Mouse (Mus musculus) forebrain, embryonic 12.5 days (tissue): ENCODE results near the gene Anapc5. TPM values are rescaled to one million over a fixed set of nuclear protein-coding genes. Genes with fewer than 3 reads are reported as not detected.

Source experiments
- ATAC-seq: fragments of 200-750 bp; cut with Nextera tagmentation; 2 replicates; pipeline ENCODE4 v1.8.0; 2017; ENCODE audit warnings: moderate TSS enrichment; ENCODE audit not compliant: low FRiP score
- H3K27ac ChIP-seq: fragments of 300-500 bp; sonication (generic); 2 replicates; pipeline ENCODE4 v1.5.1; 2016; ENCODE audit warnings: mild to moderate bottlenecking
- H3K27me3 ChIP-seq: fragments of 300-500 bp; sonication (generic); 2 replicates; pipeline ENCODE4 v1.6.1; 2016; ENCODE audit warnings: mild to moderate bottlenecking
- H3K36me3 ChIP-seq: fragments of 300-500 bp; sonication (generic); replicated peaks from 2 replicates; pipeline ENCODE4 v1.6.1; 2016; ENCODE audit warnings: mild to moderate bottlenecking
- H3K4me1 ChIP-seq: fragments of 300-500 bp; sonication (generic); 2 replicates; pipeline ENCODE4 v1.6.1; 2016
- H3K4me2 ChIP-seq: fragments of 300-500 bp; sonication (generic); 2 replicates; pipeline ENCODE4 v1.6.1; 2016; ENCODE audit warnings: mild to moderate bottlenecking, moderate library complexity
- H3K4me3 ChIP-seq: fragments of 300-500 bp; sonication (generic); replicated peaks from 2 replicates; pipeline ENCODE4 v1.5.1; 2016; ENCODE audit warnings: mild to moderate bottlenecking
- H3K9ac ChIP-seq: fragments of 300-500 bp; sonication (generic); 2 replicates; pipeline ENCODE4 v1.6.1; 2016; ENCODE audit warnings: mild to moderate bottlenecking
- H3K9me3 ChIP-seq: fragments of 300-500 bp; sonication (generic); 2 replicates; pipeline ENCODE4 v1.6.1; 2016
- WGBS: fragments of 180-500 bp; shearing (Covaris S2); methylation state at CpG from one replicate; pipeline ENCODE4 v1.1.7; 2016; 5-methylcytosine and 5-hydroxymethylcytosine counted together
- polyA plus RNA-seq: library from polyadenylated mRNA; unstranded; fragments of >200 nt; fragmentation: Nextera tagmentation; extraction: Ambion mirVana; gene quantifications from 2 replicates; pipeline ENCODE4 v1.2.1, GENCODE M21; 2016

Gene Anapc5
- 563 and 568 TPM in 2 replicates for polyA plus RNA-seq

GRCm38 (mm10) chr5:122820777-122821523, at the start of gene Anapc5:
Gene Anapc5, minus strand, starts transcription at chr5:122821339.
- Histone ChIP-seq H3K27ac (peak within 1 kb of the TSS; percentile 98), H3K27me3 (no peaks in the 10 kb centered on the region), H3K9me3 (no peaks in the 10 kb centered on the region), H3K4me3 (peak within 1 kb of the TSS; percentile 79), H3K36me3 (peaks cover 27% of the 10 kb centered on the region), H3K9ac (peak within 1 kb of the TSS; percentile 83), H3K4me2 (peak within 1 kb of the TSS; percentile 55), H3K4me1 (peaks cover 12% of the 10 kb centered on the region)
- peak; percentile 100 for ATAC-seq
- under 1% methylated on average over 54 of the region's 55 CpGs for WGBS

- 95% methylated on average over 2 of the region's 2 CpGs for WGBS
- Histone ChIP-seq H3K27me3 (no peaks in the 10 kb centered on the region), H3K36me3 (peaks cover 52% of the 10 kb centered on the region), H3K4me1 (no peaks in the 10 kb centered on the region), H3K9ac (no peak overlapping the region), H3K27ac (no peak overlapping the region), H3K9me3 (no peaks in the 10 kb centered on the region), H3K4me2 (no peak overlapping the region), H3K4me3 (no peak overlapping the region)
- ATAC-seq: no peak
Measured at GRCm38 (mm10) chr5:122863053-122863452, 41.9 kb upstream of the Anapc5 start.

GRCm38 (mm10) chr5:122855858-122856257, 34.7 kb upstream of the Anapc5 start:
- H3K9me3 ChIP-seq: no peaks in the 10 kb centered on the region
- ATAC-seq: no peak
- H3K27me3 ChIP-seq: no peaks in the 10 kb centered on the region
- H3K36me3 ChIP-seq: no peaks in the 10 kb centered on the region; the same call in 1 of the 2 replicates
- no peak overlapping the region for H3K27ac ChIP-seq
- 85% methylated on average over 3 of the region's 3 CpGs for WGBS
- H3K4me1 ChIP-seq: peaks cover 11% of the 10 kb centered on the region
- H3K9ac ChIP-seq: no peak overlapping the region
- no peak overlapping the region for H3K4me2 ChIP-seq
- H3K4me3 ChIP-seq: no peak overlapping the region

- no peaks in the 10 kb centered on the region for H3K27me3 ChIP-seq
- H3K36me3 ChIP-seq: no peaks in the 10 kb centered on the region
- WGBS: 87% methylated on average over 2 of the region's 2 CpGs
- no peak overlapping the region for H3K4me2 ChIP-seq
- no peak overlapping the region for H3K4me3 ChIP-seq
- ATAC-seq: no peak
- no peak overlapping the region for H3K27ac ChIP-seq
- no peak overlapping the region for H3K9ac ChIP-seq
- no peaks in the 10 kb centered on the region for H3K9me3 ChIP-seq
- peaks cover 24% of the 10 kb centered on the region for H3K4me1 ChIP-seq
Measured at GRCm38 (mm10) chr5:122852611-122853010, 31.5 kb upstream of the Anapc5 start.

- Histone ChIP-seq H3K9me3 (no peaks in the 10 kb centered on the region), H3K27me3 (no peaks in the 10 kb centered on the region), H3K9ac (peak overlapping the region; percentile 95), H3K4me2 (peak overlapping the region; percentile 95), H3K4me3 (peak overlapping the region; percentile 84), H3K27ac (peak overlapping the region; percentile 94), H3K4me1 (peaks cover 24% of the 10 kb centered on the region), H3K36me3 (no peaks in the 10 kb centered on the region)
- peak; percentile 81 for ATAC-seq
- under 1% methylated on average over 38 of the region's 38 CpGs for WGBS
Measured at GRCm38 (mm10) chr5:122850319-122851002, 29.3 kb upstream of the Anapc5 start.

GRCm38 (mm10) chr5:122849521-122850318, 28.6 kb upstream of the Anapc5 start, which contains the start of gene Rnf34:
Gene Rnf34, plus strand, starts transcription at chr5:122850048.
- peak within 1 kb of the TSS; percentile 84 for H3K4me3 ChIP-seq
- ATAC-seq: peak; percentile 100
- H3K4me1 ChIP-seq: peaks cover 24% of the 10 kb centered on the region
- H3K27me3 ChIP-seq: no peaks in the 10 kb centered on the region
- H3K9ac ChIP-seq: peak within 1 kb of the TSS; percentile 95
- H3K27ac ChIP-seq: peak within 1 kb of the TSS; percentile 94
- no peaks in the 10 kb centered on the region for H3K9me3 ChIP-seq
- H3K4me2 ChIP-seq: peak within 1 kb of the TSS; percentile 95
- H3K36me3 ChIP-seq: no peaks in the 10 kb centered on the region
- WGBS: under 1% methylated on average over 61 of the region's 61 CpGs

GRCm38 (mm10) chr5:122843799-122844198, 22.7 kb upstream of the Anapc5 start:
- Histone ChIP-seq H3K4me2 (no peak overlapping the region), H3K36me3 (no peaks in the 10 kb centered on the region), H3K27me3 (no peaks in the 10 kb centered on the region), H3K9ac (no peak overlapping the region), H3K27ac (no peak overlapping the region), H3K9me3 (no peaks in the 10 kb centered on the region), H3K4me3 (no peak overlapping the region), H3K4me1 (peaks cover 3% of the 10 kb centered on the region; the same call in 1 of the 2 replicates)
- 83% methylated on average over 5 of the region's 5 CpGs for WGBS
- ATAC-seq: no peak

GRCm38 (mm10) chr5:122841126-122841525, 20.0 kb upstream of the Anapc5 start:
- Histone ChIP-seq H3K4me2 (no peak overlapping the region), H3K9ac (no peak overlapping the region), H3K27ac (no peak overlapping the region), H3K36me3 (no peaks in the 10 kb centered on the region), H3K9me3 (no peaks in the 10 kb centered on the region), H3K4me3 (no peak overlapping the region), H3K27me3 (no peaks in the 10 kb centered on the region), H3K4me1 (no peaks in the 10 kb centered on the region)
- ATAC-seq: no peak
- 81% methylated on average over 2 of the region's 2 CpGs for whole genome bisulfite sequencing

GRCm38 (mm10) chr5:122832996-122833395, 11.9 kb upstream of the Anapc5 start:
- Histone ChIP-seq H3K4me1 (no peaks in the 10 kb centered on the region), H3K9ac (no peak overlapping the region), H3K27ac (no peak overlapping the region), H3K36me3 (no peaks in the 10 kb centered on the region), H3K4me3 (no peak overlapping the region), H3K27me3 (no peaks in the 10 kb centered on the region), H3K9me3 (no peaks in the 10 kb centered on the region), H3K4me2 (no peak overlapping the region)
- ATAC-seq: no peak
- WGBS: 85% methylated on average over 10 of the region's 10 CpGs

GRCm38 (mm10) chr5:122832536-122832935, 11.4 kb upstream of the Anapc5 start:
- no peak overlapping the region for H3K4me2 ChIP-seq
- no peaks in the 10 kb centered on the region for H3K27me3 ChIP-seq
- H3K36me3 ChIP-seq: no peaks in the 10 kb centered on the region
- H3K9me3 ChIP-seq: no peaks in the 10 kb centered on the region
- no peak overlapping the region for H3K9ac ChIP-seq
- no peaks in the 10 kb centered on the region for H3K4me1 ChIP-seq
- H3K27ac ChIP-seq: no peak overlapping the region
- 87% methylated on average over 10 of the region's 10 CpGs for WGBS
- ATAC-seq: no peak
- no peak overlapping the region for H3K4me3 ChIP-seq

- H3K4me1 ChIP-seq: peaks cover 3% of the 10 kb centered on the region
- H3K9ac ChIP-seq: no peak overlapping the region
- 81% methylated on average over 8 of the region's 8 CpGs for WGBS
- H3K27me3 ChIP-seq: no peaks in the 10 kb centered on the region
- H3K4me2 ChIP-seq: no peak overlapping the region
- no peak overlapping the region for H3K27ac ChIP-seq
- ATAC-seq: no peak
- no peaks in the 10 kb centered on the region for H3K36me3 ChIP-seq
- no peaks in the 10 kb centered on the region for H3K9me3 ChIP-seq
- H3K4me3 ChIP-seq: no peak overlapping the region
Measured at GRCm38 (mm10) chr5:122825099-122825498, 4.0 kb upstream of the Anapc5 start.

GRCm38 (mm10) chr5:122824450-122824849, 3.3 kb upstream of the Anapc5 start:
- Histone ChIP-seq H3K27me3 (no peaks in the 10 kb centered on the region), H3K9me3 (no peaks in the 10 kb centered on the region), H3K27ac (no peak overlapping the region), H3K4me3 (no peak overlapping the region), H3K9ac (no peak overlapping the region), H3K4me2 (no peak overlapping the region), H3K36me3 (no peaks in the 10 kb centered on the region; the same call in 1 of the 2 replicates), H3K4me1 (peaks cover 9% of the 10 kb centered on the region)
- ATAC-seq: no peak
- 81% methylated on average over 6 of the region's 6 CpGs for WGBS
